Mouse (Mus musculus): ENCODE measurements around the gene AC134908.4. TPM values are rescaled to one million over a fixed set of nuclear protein-coding genes. Genes with fewer than 3 reads are reported as not detected.
A peak's percentile ranks its signal among the peaks of the same experiment; 100 is the strongest.

Gene AC134908.4
- polyA plus RNA-seq, 1 experiment from 2014 or later, result 0.29 TPM

DNA sequence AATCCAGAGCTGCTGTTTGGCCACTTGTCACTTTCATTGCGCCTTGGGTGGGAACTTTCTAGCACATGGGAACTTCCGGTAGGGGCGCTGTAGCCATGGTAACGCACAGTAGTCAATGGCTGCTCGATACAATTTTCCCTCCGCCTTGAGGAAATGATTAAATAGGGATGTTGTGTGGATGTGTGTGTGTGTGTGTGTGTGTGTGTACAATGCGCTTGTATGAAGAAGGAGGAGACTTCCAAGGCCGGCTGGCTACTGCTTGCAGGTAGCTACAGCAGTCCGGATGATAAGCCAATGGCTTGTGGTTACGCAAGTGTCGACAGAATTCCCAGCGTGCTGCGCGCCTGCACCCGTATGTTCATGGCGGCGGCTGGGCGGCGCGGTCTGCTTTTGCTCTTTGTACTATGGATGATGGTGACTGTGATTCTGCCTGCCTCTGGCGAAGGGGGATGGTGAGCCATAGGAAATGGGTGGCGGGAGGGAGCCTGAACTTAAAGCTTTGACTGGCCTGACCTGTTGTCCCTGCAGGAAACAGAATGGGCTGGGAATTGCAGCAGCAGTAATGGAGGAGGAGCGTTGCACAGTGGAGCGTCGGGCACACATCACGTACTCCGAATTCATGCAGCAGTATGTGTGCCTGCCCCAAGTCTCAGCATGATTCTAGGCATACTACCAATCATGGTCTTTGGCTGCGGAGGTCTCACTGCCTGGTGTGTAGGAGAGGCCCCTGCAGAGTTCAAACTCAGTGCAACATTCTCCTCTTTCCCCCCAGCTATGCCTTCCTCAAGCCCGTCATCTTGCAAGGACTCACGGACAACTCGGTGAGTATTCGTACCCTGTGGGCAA lies 33.5 kb upstream of the AC134908.4 start, which contains the start of gene Jmjd8:
TSS of gene Jmjd8 (plus strand) at position 156 of the 846 bp plus-strand sequence.
- Histone ChIP-seq H3K4me3 (ENCODE audit: low read depth, low read length) (peak within 1 kb of the TSS; percentile 48), H3K4me2 (ENCODE audit: low read depth, severe bottlenecking) (peak within 1 kb of the TSS; percentile 85), H3K9ac (ENCODE audit: low read length) (peak within 1 kb of the TSS; percentile 71), H3K36me3 (ENCODE audit: control insufficient read depth, insufficient read depth, low read length) (peaks cover 17% of the 10 kb centered on the region), H3K4me1 (ENCODE audit: control insufficient read depth, insufficient read depth, low read length) (peaks cover 36% of the 10 kb centered on the region), H3K27ac (replicated peaks; ENCODE audit: low read depth, low read length) (peak within 1 kb of the TSS; percentile 63), H3K9me3 (ENCODE audit: control insufficient read depth, low read length) (no peaks in the 10 kb centered on the region), H3K27me3 (ENCODE audit: control insufficient read depth, insufficient read depth, low read length) (no peaks in the 10 kb centered on the region)
- peak; percentile 27; the same call in 1 of the 2 replicates for ATAC-seq (ENCODE audit: insufficient number of reproducible peaks, low FRiP score, low TSS enrichment, low read depth)
- DNase-seq (ENCODE audit: low spot score), result peak; percentile 86
- WGBS, result 1% methylated on average over 32 of the region's 32 CpGs

DNA sequence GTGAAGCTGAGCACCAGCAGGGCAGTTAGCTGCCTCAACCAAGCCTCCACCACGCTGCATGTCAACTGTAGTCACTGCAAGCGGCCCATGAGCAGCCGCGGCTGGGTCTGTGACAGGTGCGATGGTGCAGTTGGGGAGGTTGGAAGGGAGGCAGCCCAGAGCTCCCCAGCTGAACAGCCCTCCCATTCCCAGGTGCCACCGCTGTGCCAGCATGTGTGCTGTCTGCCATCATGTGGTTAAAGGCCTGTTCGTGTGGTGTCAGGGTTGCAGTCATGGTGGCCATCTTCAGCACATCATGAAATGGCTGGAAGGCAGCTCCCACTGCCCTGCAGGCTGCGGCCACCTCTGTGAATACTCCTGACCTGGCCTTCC lies 32.8 kb upstream of the AC134908.4 start:
- H3K4me3 ChIP-seq (ENCODE audit: low read depth, low read length), result peak overlapping the region; percentile 48
- H3K27ac ChIP-seq (replicated peaks; ENCODE audit: low read depth, low read length), result 0 out of 2 replicates have a peak overlapping the region, but pooled peaks have one; percentile 18
- H3K4me2 ChIP-seq (ENCODE audit: low read depth, severe bottlenecking), result peak overlapping the region; percentile 85
- WGBS, result 86% methylated on average over 8 of the region's 8 CpGs
- H3K36me3 ChIP-seq (ENCODE audit: control insufficient read depth, insufficient read depth, low read length), result peaks cover 17% of the 10 kb centered on the region
- ATAC-seq (ENCODE audit: insufficient number of reproducible peaks, low FRiP score, low TSS enrichment, low read depth), result no peak
- no peaks in the 10 kb centered on the region for H3K27me3 ChIP-seq (ENCODE audit: control insufficient read depth, insufficient read depth, low read length)
- no peaks in the 10 kb centered on the region for H3K9me3 ChIP-seq (ENCODE audit: control insufficient read depth, low read length)
- peak overlapping the region; percentile 71; the same call in 1 of the 2 replicates for H3K9ac ChIP-seq (ENCODE audit: low read length)
- DNase-seq (ENCODE audit: low spot score), result no peak
- H3K4me1 ChIP-seq (ENCODE audit: control insufficient read depth, insufficient read depth, low read length), result peaks cover 34% of the 10 kb centered on the region

- Histone ChIP-seq H3K9ac (ENCODE audit: low read length) (no peak overlapping the region), H3K27me3 (ENCODE audit: control insufficient read depth, insufficient read depth, low read length) (no peaks in the 10 kb centered on the region), H3K27ac (replicated peaks; ENCODE audit: low read depth, low read length) (no peak overlapping the region), H3K36me3 (ENCODE audit: control insufficient read depth, insufficient read depth, low read length) (peaks cover 17% of the 10 kb centered on the region), H3K4me2 (ENCODE audit: low read depth, severe bottlenecking) (no peak overlapping the region), H3K4me3 (ENCODE audit: low read depth, low read length) (peak overlapping the region; percentile 48; the same call in 1 of the 2 replicates), H3K4me1 (ENCODE audit: control insufficient read depth, insufficient read depth, low read length) (peaks cover 34% of the 10 kb centered on the region), H3K9me3 (ENCODE audit: control insufficient read depth, low read length) (no peaks in the 10 kb centered on the region)
- WGBS, result 93% methylated on average over 21 of the region's 22 CpGs
- ATAC-seq (ENCODE audit: insufficient number of reproducible peaks, low FRiP score, low TSS enrichment, low read depth) (no peak), DNase-seq (ENCODE audit: low spot score) (no peak)
These were observed 32.2 kb upstream of the AC134908.4 start for GRCm38 (mm10) chr17:25827546-25828222.

DNA sequence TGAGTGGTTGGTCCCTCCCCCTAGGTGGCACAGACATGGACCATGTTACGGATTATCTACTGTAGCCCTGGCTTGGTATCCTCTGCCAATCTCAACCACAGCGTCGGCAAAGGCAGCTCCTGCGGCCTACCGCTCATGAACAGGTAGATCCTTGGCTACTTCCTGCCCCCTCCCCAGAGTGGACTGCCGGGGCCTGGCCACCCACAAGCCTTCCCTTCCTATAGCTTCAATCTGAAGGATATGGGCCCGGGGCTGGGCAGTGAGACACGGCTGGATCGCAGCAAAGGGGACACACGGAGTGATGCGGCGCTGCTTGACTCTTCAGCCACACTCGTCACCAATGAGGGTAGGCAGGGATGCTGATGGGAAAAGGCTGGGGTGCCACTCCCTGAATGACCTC lies 31.6 kb upstream of the AC134908.4 start:
- H3K9me3 ChIP-seq (ENCODE audit: control insufficient read depth, low read length), result no peaks in the 10 kb centered on the region
- H3K36me3 ChIP-seq (ENCODE audit: control insufficient read depth, insufficient read depth, low read length), result peaks cover 17% of the 10 kb centered on the region

GRCm38 (mm10) chr17:25825984-25826570 lies 30.6 kb upstream of the AC134908.4 start:
- H3K4me1 ChIP-seq (ENCODE audit: control insufficient read depth, insufficient read depth, low read length), result peaks cover 23% of the 10 kb centered on the region
- no peaks in the 10 kb centered on the region for H3K9me3 ChIP-seq (ENCODE audit: control insufficient read depth, low read length)
- no peak overlapping the region for H3K27ac ChIP-seq (replicated peaks; ENCODE audit: low read depth, low read length)
- ATAC-seq (ENCODE audit: insufficient number of reproducible peaks, low FRiP score, low TSS enrichment, low read depth) (no peak), DNase-seq (ENCODE audit: low spot score) (no peak)
- no peak overlapping the region for H3K4me3 ChIP-seq (ENCODE audit: low read depth, low read length)
- WGBS, result 93% methylated on average over 27 of the region's 27 CpGs
- H3K9ac ChIP-seq (ENCODE audit: low read length), result no peak overlapping the region
- H3K36me3 ChIP-seq (ENCODE audit: control insufficient read depth, insufficient read depth, low read length), result peaks cover 13% of the 10 kb centered on the region
- no peaks in the 10 kb centered on the region for H3K27me3 ChIP-seq (ENCODE audit: control insufficient read depth, insufficient read depth, low read length)
- H3K4me2 ChIP-seq (ENCODE audit: low read depth, severe bottlenecking), result no peak overlapping the region

More for the DNA sequence above, 31.6 kb upstream of the AC134908.4 start:
- Histone ChIP-seq H3K9ac (ENCODE audit: low read length) (no peak overlapping the region), H3K4me3 (ENCODE audit: low read depth, low read length) (no peak overlapping the region), H3K27ac (replicated peaks; ENCODE audit: low read depth, low read length) (no peak overlapping the region), H3K4me2 (ENCODE audit: low read depth, severe bottlenecking) (no peak overlapping the region), H3K4me1 (ENCODE audit: control insufficient read depth, insufficient read depth, low read length) (peaks cover 32% of the 10 kb centered on the region), H3K27me3 (ENCODE audit: control insufficient read depth, insufficient read depth, low read length) (no peaks in the 10 kb centered on the region)
- no peak for ATAC-seq (ENCODE audit: insufficient number of reproducible peaks, low FRiP score, low TSS enrichment, low read depth)
- DNase-seq (ENCODE audit: low spot score), result no peak
- 92% methylated on average over 13 of the region's 13 CpGs for WGBS

DNA sequence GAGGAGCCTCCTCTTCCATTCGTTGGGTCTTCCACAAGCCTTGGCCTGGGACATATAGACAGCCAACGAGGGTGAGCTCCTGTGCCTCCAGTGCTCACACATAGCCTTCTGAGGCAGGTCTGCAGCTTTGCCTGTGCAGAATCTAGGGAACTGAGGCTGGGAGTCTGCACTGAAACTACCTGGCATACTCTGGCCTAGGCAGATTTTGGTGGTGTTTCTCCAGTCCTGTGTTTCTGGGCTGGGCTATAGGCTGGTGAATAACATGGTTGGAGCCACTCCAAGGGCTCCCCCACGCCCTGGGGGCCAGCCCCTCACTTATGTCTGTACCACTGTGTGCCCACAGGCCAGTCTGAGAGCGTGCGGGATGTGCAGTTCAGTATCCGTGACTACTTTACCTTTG lies 29.9 kb upstream of the AC134908.4 start:
- Histone ChIP-seq H3K27ac (replicated peaks; ENCODE audit: low read depth, low read length) (no peak overlapping the region), H3K36me3 (ENCODE audit: control insufficient read depth, insufficient read depth, low read length) (peaks cover 5% of the 10 kb centered on the region; the same call in 1 of the 2 replicates), H3K4me2 (ENCODE audit: low read depth, severe bottlenecking) (no peak overlapping the region), H3K4me3 (ENCODE audit: low read depth, low read length) (no peak overlapping the region), H3K9ac (ENCODE audit: low read length) (no peak overlapping the region), H3K27me3 (ENCODE audit: control insufficient read depth, insufficient read depth, low read length) (peaks cover 5% of the 10 kb centered on the region), H3K4me1 (ENCODE audit: control insufficient read depth, insufficient read depth, low read length) (peaks cover 23% of the 10 kb centered on the region), H3K9me3 (ENCODE audit: control insufficient read depth, low read length) (no peaks in the 10 kb centered on the region)
- 88% methylated on average over 6 of the region's 6 CpGs for whole genome bisulfite sequencing
- ATAC-seq (ENCODE audit: insufficient number of reproducible peaks, low FRiP score, low TSS enrichment, low read depth), result no peak
- no peak for DNase-seq (ENCODE audit: low spot score)

DNA sequence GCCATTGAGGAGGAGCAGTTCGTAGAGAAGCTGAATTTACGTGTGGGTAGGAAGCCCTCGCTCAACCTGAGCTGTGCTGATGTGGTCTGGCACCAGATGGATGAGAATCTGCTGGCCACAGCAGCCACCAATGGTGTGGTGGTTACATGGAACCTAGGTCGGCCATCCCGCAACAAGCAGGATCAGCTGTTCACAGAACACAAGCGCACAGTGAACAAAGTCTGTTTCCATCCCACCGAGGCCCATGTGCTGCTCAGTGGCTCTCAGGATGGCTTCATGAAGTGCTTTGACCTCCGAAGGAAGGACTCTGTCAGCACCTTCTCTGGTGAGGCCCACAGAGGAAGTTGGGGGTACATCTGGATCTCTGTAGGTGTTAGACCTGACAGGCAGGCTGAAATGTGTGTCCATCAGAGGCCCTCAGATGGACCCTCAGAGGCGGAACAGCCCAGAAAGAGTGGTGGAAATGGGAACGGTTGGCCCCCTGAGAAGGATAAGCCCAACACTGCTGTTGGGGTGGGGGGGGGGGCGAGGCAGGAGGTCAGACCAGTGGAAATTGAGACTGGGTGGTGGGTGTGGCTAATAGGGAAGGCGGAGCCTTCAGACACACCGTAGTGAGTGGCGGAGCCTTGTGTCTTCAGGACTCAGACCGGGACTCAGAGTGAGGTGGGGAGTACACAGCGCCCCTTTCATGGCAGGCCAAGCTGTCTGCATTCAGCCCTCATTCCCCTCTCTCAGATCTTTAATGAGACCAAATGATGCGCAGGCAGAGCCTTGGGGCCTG lies 29.1 kb upstream of the AC134908.4 start:
- Histone ChIP-seq H3K4me2 (ENCODE audit: low read depth, severe bottlenecking) (peak overlapping the region; percentile 96; the same call in 1 of the 2 replicates), H3K27ac (replicated peaks; ENCODE audit: low read depth, low read length) (no peak overlapping the region), H3K27me3 (ENCODE audit: control insufficient read depth, insufficient read depth, low read length) (peaks cover 13% of the 10 kb centered on the region), H3K4me1 (ENCODE audit: control insufficient read depth, insufficient read depth, low read length) (peaks cover 18% of the 10 kb centered on the region), H3K4me3 (ENCODE audit: low read depth, low read length) (peak overlapping the region; percentile 54), H3K9ac (ENCODE audit: low read length) (0 out of 2 replicates have a peak overlapping the region, but pooled peaks have one; percentile 5), H3K36me3 (ENCODE audit: control insufficient read depth, insufficient read depth, low read length) (peaks cover 4% of the 10 kb centered on the region; the same call in 1 of the 2 replicates), H3K9me3 (ENCODE audit: control insufficient read depth, low read length) (no peaks in the 10 kb centered on the region)
- DNase-seq (ENCODE audit: low spot score) (no peak), ATAC-seq (ENCODE audit: insufficient number of reproducible peaks, low FRiP score, low TSS enrichment, low read depth) (no peak)
- 72% methylated on average over 17 of the region's 17 CpGs for WGBS

All from limb, embryonic 11.5 days (tissue).